Mouse (Mus musculus) left cerebral cortex, adult 2 months (tissue): ENCODE data around the gene Tent5c. TPM values are rescaled to one million over a fixed set of nuclear protein-coding genes. Genes with fewer than 3 reads are reported as not detected.
"Not testable (repeated sequence)": the region's sequence is repeated elsewhere in the genome, so short reads cannot be mapped to it uniquely, and the experiment has no call there.

Source experiments
- DNase-seq, 2 experiments: peaks; one replicate each; pipeline ENCODE4 v3.0.0; 2021 to 2022; ENCODE audit warnings: low spot score in 2 of 2, mixed read lengths in 1 of 2; ENCODE audit errors: extremely low spot score in 1 of 2
- H3K27ac ChIP-seq: fragments of 200-600 bp; 2 replicates; pipeline ENCODE4 v1.8.1; 2022
- H3K4me3 ChIP-seq: fragments of 200-600 bp; 2 replicates; pipeline ENCODE4 v1.8.1; 2022
- CTCF ChIP-seq: fragments of 200-600 bp; IDR thresholded peaks from 2 replicates; pipeline ENCODE4 v1.8.1; 2022; ENCODE audit warnings: antibody characterized with exemption, mild to moderate bottlenecking, moderate library complexity
- intact Hi-C: fragments of 180-260 bp; cut with DNase I; formaldehyde crosslinking; loops from one replicate; pipeline ENCODE4 v1.15.1; 2025
- total RNA-seq, 2 experiments: library from RNA; stranded (reverse); gene quantifications; 2 replicates each; pipeline ENCODE4 v1.2.3; 2021

Tent5c gene
- total RNA-seq, 2 experiments from 2014 or later = 2.2 to 2.4 TPM

GRCm38 (mm10) chr3:100429667-100430066 is 59.5 kb downstream of the Tent5c start:
- DNase-seq = no peak
- Histone ChIP-seq H3K27ac (peak overlapping the region; percentile 38; the same call in 1 of the 2 replicates), H3K4me3 (no peak overlapping the region)
- intact Hi-C loops = loop anchor here (10.0 kb wide), 1 partner anchor 255 kb away; the partner anchor contains the start of gene Man1a2
- TF ChIP-seq CTCF = no peak

GRCm38 (mm10) chr3:100427548-100427947 is 61.6 kb downstream of the Tent5c start:
- DNase-seq = no peak
- Histone ChIP-seq H3K4me3 (no peak overlapping the region), H3K27ac (no peak overlapping the region)
- intact Hi-C loops = loop anchor here (10.0 kb wide), 1 partner anchor 257 kb away; the partner anchor contains the start of gene Man1a2
- TF ChIP-seq CTCF = no peak

GRCm38 (mm10) chr3:100422392-100423167 is 66.5 kb downstream of the Tent5c start:
- H3K27ac ChIP-seq = peak overlapping the region; percentile 61; the same call in 1 of the 2 replicates
- peak; percentile 54 for TF ChIP-seq CTCF
- DNase-seq = no peak
- H3K4me3 ChIP-seq = no peak overlapping the region
- intact Hi-C loops = loop anchor here (5.0 to 10.0 kb wide), 2 partner anchors 135 to 262 kb away; partner anchors contain the start of gene Man1a2

GRCm38 (mm10) chr3:100421354-100421753 is 67.8 kb downstream of the Tent5c start:
- intact Hi-C loops = loop anchor here (2.0 to 10.0 kb wide), 3 partner anchors 57 to 263 kb away; partner anchors contain the start of gene Man1a2
- no peak for TF ChIP-seq CTCF
- Histone ChIP-seq H3K4me3 (no peak overlapping the region), H3K27ac (peak overlapping the region; percentile 53; the same call in 1 of the 2 replicates)
- DNase-seq = no peak

GRCm38 (mm10) chr3:100420691-100421056 is 68.5 kb downstream of the Tent5c start:
- DNase-seq = no peak
- no peak overlapping the region for H3K4me3 ChIP-seq
- no peak for TF ChIP-seq CTCF
- intact Hi-C loops = loop anchor here (2.0 to 10.0 kb wide), 3 partner anchors 56 to 264 kb away; partner anchors contain the start of gene Man1a2
- peak overlapping the region; percentile 53; the same call in 1 of the 2 replicates for H3K27ac ChIP-seq

GRCm38 (mm10) chr3:100419962-100420690 is 69.0 kb downstream of the Tent5c start:
- H3K27ac ChIP-seq = peak overlapping the region; percentile 53; the same call in 1 of the 2 replicates
- no peak for DNase-seq
- no peak overlapping the region for H3K4me3 ChIP-seq
- intact Hi-C loops = loop anchor here (2.0 to 10.0 kb wide), 3 partner anchors 55 to 265 kb away; partner anchors contain the start of gene Man1a2
- no peak for TF ChIP-seq CTCF

GRCm38 (mm10) chr3:100418387-100418786 is 70.7 kb downstream of the Tent5c start:
- no peak for DNase-seq
- H3K27ac ChIP-seq = no peak overlapping the region; the same call in 1 of the 2 replicates
- no peak overlapping the region for H3K4me3 ChIP-seq
- intact Hi-C loops = no loop called here
- TF ChIP-seq CTCF = no peak

- peak in 1 of 2 experiments; percentile 14 for DNase-seq
- peak overlapping the region; percentile 50 for H3K27ac ChIP-seq
- no peak for TF ChIP-seq CTCF
- intact Hi-C loops = no loop called here
- H3K4me3 ChIP-seq = no peak overlapping the region
These were observed 71.3 kb downstream of the Tent5c start for GRCm38 (mm10) chr3:100417772-100418311.

- TF ChIP-seq CTCF = no peak
- DNase-seq = no peak
- H3K27ac ChIP-seq = no peak overlapping the region; the same call in 1 of the 2 replicates
- no peak overlapping the region for H3K4me3 ChIP-seq
- intact Hi-C loops = no loop called here
These were observed 73.5 kb downstream of the Tent5c start for GRCm38 (mm10) chr3:100415671-100416070.

- intact Hi-C loops, H3K27ac ChIP-seq: not testable (repeated sequence)
These were observed 75.5 kb downstream of the Tent5c start for GRCm38 (mm10) chr3:100413586-100413985.

GRCm38 (mm10) chr3:100411945-100412344 is 77.2 kb downstream of the Tent5c start:
- H3K4me3 ChIP-seq = no peak overlapping the region
- no peak overlapping the region for H3K27ac ChIP-seq
- TF ChIP-seq CTCF = no peak
- DNase-seq = no peak
- intact Hi-C loops = no loop called here

More at GRCm38 (mm10) chr3:100413586-100413985, 75.5 kb downstream of the Tent5c start:
- not testable (repeated sequence) for DNase-seq, H3K4me3 ChIP-seq
